Mouse (Mus musculus) megakaryocyte-erythroid progenitor cell, adult 5-6 weeks (primary cell): ENCODE results near the gene Gng8. TPM values are rescaled to one million over a fixed set of nuclear protein-coding genes. Genes with fewer than 3 reads are reported as not detected.
A peak's percentile ranks its signal among the peaks of the same experiment; 100 is the strongest.

Experiments
- ATAC-seq: replicated peaks from 2 replicates; pipeline ENCODE4 v1.8.0; 2016; ENCODE audit warnings: mild to moderate bottlenecking, inconsistent platforms; ENCODE audit not compliant: severe bottlenecking, poor library complexity, low FRiP score, low TSS enrichment
- total RNA-seq, 2 experiments: library from RNA; stranded (forward) in 1 of 2; stranded (reverse) in 1 of 2; fragments of 200-1000, 215-1000 nt in 1 of 2; fragments of >200 nt in 1 of 2; fragmentation: Nextera tagmentation in 1 of 2; gene quantifications; 2 replicates each; pipeline ENCODE4 v1.2.3; 2014 to 2017

Gene Gng8
- total RNA-seq, 2 experiments from 2014 or later = not detected

DNA sequence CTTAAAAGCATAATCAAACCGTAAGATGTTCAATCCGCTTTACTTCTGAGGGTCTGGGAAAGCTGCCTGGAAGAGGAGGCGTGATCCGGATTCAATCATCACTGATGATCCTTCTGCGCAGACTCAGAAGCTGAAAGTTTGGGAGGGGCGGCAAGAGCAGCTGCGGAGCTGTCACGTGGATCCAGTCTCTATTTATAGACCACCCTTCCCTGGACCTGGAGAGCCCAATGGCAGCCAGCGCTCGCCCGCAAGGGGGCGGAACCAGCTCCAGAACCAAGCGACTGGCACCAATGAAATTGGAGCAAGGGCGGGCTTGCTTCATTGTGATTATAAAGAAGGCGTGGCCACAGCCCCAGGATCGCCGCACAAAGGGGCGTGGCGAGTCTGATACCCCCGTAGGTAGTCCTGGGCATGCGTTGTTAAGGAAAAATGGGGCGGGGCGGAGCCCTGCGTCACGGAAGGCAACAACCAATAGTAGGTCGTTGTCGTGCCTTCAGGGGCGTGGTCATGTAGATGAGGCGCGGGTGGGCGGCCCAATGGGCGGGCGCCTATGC, 16.8 kb upstream of the Gng8 start:
- ATAC-seq = peak; percentile 92

DNA sequence AGATGAGACGGTGACA, 16.5 kb upstream of the Gng8 start, which contains the start of gene Dact3:
Gene Dact3 (plus strand): TSS at position 8 of the 16 bp plus-strand sequence.
- no peak for ATAC-seq

DNA sequence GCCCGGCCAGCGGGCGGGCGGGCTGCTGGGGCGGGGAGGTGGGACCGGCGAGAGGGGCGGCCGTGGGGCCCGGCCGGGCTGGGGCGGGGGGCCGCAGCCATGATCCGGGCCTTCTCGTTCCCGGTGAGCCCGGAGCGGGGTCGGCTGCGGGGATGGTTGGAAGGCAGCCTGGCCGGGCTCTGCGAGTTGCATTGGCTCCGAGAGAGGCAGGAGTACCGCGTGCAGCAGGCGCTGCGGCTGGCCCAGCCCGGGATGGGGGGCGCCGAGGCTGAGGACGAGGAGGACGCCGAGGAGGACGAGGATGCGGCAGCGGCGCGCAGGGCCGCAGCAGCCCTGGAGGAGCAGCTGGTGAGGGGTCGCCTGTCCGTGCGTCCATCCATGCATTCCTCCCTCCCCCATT, 16.3 kb upstream of the Gng8 start:
- no peak for ATAC-seq

DNA sequence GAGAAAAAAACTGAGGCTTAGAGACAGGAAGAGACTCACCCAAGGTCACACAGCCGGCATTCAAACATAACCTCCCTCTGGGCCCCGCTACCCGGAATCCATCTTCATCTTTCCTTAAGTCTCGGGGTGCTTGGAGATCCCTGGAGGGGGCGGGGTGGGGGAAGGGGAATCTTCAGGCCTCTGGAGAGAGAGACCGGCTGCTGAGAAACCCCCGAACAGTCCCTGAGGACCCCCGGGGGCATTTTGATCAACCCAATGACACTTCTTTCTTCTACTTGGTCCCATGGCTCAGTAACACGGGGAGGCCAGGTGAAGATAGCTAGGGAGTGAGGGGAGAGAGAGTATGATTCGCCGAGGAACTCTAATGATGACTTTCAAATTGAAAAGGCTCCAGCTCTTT, 15.6 kb upstream of the Gng8 start:
- ATAC-seq = no peak

DNA sequence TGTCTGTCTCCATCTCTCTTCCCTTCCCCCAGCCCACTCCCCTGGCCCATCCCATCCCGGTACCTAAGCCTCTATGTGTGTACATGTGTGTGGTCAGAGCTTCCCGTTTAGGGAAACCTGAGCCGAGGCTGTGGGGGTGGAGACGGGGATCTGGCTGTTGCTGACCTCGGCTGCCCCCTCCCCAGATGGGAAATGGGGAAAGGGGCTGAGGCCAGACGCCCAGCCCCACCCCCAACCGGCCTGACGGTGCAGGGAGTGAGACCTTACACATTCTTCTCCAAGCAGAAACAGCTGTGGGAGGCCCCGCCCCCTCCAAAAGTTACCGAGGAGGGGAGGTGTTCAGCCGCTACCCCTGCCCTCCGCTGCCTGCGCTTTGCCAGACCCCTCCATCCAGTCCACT, 15.0 kb upstream of the Gng8 start:
- no peak for ATAC-seq

DNA sequence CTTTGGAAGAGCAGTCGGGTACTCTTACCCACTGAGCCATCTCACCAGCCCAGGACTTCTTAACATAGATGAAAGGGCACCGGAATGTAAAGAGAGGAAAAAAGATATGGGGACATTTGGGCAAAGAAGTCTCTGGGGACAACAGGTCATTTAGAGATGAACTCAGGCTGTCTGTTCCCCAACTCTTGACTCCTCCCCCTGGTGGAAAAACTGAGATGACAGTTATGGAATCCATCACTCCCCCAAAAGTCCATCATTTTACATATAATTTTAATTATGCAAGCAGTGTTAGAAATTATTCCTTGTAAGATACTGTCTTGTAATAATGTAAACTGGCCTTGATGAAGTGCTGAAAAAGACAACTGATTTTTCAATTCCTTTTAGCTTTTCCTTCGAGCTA, 13.9 kb upstream of the Gng8 start:
- ATAC-seq = no peak

DNA sequence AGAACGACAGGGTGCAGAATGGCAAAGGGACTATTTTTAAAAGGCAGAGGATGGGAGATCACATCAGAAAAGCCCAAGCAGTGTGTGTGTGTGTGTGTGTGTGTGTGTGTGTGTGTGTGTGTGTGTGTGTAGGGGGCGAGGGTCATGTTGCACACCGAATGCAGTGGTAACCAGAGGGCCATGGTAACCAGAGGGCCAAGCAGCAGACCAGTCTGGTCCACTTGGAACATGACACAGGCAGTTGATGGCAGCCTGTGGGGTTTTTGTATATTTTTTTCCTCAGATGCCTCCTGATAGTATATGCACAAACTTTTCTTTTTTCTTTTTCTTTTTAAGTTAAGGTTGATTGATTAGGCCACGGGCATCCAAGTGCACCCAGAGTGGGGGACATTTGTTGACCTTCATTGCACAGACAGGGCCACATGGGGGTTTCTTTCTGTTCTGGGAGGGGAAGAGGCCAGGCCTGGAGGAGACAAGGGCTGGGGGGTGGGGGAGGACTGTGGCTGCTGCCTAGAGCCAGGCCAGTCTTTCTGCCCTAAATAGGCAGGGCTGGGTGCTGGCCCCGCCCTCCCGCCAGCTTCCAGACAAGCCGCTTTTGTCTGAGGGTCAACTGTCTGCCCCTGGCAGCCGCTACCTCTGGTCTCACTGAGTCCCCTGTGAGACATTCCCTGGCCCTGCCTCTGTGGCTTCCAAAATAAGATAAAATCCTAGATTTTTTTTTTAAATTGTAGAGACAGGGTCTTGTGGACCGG, 11.6 kb upstream of the Gng8 start:
- no peak for ATAC-seq

DNA sequence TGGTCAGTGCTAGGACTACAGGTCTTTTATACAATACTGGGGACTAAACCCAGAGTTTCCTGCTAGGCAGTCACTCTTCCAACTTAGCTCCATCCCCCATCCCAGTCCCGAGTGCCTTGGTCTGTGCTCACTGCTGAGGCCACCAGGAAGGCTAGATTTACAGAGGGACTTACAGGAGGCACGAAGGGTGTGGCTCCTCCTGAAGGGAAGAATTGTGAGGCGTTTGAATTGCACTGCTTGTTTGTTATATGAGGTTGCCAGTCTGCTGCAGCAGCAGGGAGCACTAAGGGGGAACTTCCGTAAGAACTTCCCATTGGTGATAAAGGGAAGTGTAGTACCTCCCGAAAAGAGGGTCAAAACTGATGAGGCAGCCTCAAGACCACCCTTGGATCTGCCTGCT, 11.0 kb upstream of the Gng8 start:
- no peak for ATAC-seq

DNA sequence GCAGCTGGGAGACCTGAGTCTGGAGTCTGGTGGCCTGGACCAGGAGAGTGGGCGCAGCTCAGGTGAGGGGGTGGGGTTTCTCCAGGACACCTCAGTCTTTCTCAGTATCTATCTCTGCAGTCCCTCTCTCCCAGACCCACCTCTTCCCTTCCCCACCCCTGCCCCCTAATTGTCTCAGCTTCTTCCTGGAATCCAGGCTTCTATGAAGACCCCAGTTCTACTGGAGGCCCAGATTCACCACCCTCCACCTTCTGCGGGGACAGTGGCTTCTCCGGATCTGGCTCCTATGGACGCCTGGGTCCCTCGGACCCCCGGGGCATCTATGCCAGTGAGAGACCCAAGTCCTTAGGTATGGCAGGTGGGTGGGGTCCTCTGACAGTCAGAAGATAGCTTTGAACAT, 8.4 kb upstream of the Gng8 start:
- no peak for ATAC-seq

DNA sequence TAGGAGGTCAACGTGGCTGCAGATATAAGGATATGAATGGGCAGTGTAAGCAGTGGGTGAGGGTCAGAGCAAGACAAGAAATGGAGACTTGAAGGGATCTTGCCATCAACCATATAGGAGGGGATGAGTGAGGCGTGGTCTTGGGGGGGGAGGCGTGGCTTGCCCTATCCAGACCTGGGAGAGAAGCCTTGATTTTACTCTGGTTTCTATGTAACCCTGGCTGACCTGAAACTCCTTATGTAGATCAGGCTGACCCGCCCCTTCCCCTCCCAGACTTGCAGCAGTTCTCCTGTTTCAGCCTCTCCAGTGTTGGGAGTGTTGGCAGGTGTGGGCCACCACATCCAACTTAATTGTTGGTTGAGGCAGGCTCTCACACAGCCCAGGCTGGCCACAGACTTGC, 7.3 kb upstream of the Gng8 start:
- ATAC-seq = no peak

DNA sequence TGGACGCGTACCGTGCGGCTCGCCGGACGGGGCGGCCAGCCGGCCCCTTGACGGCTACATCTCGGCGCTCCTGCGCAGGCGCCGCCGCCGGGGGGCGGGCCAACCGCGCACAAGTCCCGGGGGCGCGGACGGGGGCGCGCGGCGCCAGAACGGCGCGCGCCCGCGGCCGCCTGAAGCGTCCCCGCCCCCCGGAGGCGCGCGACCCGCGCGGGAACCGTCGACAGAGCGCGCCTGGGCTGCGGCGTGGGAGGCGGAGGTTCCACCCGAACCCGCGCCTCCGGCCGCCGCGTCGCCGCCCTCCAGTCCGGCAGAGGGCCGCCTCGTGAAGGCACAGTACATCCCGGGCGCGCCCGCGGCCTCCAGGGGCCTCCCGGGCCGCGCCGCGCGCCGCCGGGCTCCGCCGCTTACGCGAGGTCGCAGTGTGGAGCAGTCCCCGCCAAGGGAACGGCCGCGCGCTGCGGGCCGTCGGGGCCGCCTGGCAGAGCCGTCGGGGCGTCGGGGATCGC, 6.3 kb upstream of the Gng8 start:
- ATAC-seq = no peak

DNA sequence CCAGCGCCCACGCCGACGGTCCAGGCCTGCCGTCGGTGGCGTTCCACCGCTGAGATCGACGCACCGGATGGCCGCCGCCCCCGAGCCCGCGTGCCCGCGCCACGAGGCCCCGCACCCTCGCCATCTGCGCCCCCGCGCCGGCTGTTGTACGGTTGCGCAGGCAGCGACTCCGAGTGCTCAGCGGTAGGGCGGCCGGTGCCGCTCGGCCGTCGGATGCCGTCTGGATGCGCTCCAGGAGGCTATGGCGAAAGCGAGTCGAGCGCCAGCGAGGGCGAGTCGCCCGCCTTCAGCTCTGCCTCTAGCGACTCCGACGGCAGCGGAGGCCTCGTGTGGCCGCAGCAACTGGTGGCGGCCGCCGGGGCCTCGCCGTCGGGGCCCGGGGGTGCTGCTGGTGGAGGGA, 5.7 kb upstream of the Gng8 start:
- ATAC-seq = no peak

DNA sequence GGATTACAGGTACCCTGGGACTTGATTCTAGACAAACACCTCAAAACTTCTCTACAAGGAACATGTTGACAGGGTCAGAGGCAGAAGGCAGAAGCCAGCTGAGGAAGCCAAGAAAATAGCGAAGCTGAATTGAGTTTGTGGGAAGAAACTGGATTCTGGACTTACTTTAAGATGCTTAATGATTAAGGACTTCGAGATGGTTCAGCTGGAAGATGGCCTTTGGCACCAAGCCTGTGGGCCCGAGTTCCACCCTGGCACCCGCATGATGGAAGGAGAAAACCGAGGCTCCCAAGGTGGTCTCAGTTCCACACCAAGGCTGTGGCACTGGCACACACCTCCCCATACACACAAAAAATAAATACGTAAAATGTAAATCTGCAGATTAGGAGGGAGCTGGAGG, 1.1 kb upstream of the Gng8 start:
- no peak for ATAC-seq

DNA sequence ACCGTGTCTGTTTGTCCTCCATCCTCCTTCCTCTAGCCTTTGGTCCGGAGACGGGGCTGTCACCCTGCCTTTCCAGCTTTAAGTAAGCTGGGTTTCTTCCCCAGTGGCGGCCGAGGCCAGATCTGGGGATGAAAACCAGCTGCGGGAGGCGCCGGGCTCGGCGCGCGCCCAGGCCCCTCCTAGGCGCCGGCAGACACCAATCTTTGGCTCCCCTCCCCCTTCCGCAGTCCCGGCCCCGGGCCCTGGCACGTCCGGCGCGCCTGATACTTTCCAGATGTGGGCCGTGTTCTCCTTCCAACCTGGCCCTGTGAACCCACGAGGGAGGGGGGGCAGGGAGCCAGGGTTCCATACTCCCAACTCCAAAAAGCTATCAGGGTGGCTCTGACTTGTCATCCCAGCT, 642 bp upstream of the Gng8 start:
- no peak for ATAC-seq

DNA sequence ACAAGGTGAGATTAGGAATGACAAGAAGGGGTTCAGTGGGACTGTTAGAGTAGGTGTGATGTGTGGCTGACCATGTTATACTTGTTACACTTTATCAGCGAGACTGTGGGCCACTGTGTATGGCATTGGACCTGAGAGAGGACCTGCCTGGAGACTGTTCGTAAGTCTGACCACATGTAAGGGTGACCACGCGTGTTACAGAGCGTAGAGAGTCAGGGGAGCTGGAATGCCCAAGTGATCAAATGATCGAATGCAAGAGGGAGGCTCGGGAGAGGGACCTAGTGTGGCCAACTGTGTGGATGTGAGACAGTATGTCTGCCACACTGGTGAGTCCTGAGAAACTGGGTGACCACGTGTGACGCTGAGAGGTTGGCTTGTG, 755 bp downstream of the Gng8 start:
- ATAC-seq = no peak

DNA sequence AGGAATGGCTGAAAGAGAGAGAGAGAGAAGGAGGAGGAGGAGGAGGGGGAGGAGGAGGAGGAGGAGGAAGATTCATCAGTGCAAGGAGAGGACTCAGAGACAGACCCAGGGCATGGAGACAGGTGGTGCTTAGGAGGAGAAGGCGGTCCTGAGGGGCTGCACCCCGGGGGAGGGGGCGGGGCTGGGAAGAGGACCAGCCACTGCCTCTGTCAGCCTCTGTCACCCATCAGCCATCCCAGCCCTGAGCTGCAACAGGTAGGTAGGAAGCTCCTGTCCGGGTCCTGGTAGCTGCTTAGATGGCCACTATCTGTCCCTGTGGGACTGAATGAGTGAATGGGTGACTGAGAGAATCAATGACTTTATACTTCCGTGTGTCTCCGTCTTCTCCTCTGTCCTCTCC, 2.0 kb downstream of the Gng8 start:
- ATAC-seq = no peak

DNA sequence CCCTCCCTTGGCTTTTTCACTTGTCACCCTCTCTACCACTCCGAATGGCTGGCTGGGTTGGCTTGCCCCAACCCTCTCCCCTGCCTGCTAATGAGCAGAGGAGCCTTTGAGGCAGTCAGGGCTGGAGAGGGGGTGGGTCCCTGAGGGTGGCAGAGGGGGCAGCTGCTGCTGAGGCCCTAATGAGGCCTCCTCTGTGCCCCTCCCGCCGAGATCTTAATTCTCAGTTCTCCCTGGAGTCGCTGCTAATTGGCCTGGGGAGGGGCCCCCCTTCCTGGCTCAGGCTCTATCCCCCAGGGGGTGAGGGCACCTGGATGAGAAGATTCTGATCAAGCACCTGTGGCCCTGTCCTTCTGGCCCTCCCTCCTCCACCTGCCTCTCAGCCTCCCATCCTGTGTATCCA, 2.7 kb downstream of the Gng8 start:
- ATAC-seq = no peak

DNA sequence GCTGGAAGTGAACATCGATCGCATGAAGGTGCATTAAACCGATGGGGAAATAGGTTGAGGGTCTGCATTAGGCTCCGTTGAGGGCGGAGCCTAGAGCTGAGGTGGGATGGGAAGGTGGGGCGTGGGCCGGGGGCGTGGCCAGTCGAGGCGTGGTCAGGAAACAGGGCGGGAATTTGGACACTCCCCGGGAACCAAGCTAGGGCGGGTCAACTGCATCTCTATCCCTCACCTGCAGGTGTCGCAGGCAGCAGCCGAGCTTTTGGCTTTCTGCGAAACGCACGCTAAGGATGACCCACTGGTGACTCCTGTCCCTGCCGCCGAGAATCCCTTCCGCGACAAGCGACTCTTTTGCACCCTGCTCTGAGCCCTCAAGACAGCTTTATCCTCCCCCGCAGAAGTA, 3.4 kb downstream of the Gng8 start:
- ATAC-seq = peak; percentile 55

DNA sequence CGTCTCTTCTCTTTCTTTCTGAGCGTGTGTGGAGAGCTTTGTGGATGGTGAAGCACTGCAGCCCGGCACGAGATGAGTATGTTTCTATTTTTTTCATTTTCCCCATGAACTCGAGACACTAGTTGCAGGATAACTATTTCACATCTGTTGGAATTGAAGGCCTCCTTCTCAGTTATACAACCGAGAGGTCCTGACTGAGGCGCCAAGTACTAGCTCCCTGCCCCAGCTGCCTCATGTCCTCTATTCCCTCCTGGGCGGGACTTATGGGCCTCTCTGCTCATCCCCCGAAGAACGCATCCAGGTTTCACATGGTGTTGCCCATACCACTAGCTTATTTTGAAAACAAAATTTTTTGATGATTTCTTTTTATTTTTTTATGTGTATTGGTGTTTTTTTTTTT, 3.9 kb downstream of the Gng8 start:
- ATAC-seq = no peak

DNA sequence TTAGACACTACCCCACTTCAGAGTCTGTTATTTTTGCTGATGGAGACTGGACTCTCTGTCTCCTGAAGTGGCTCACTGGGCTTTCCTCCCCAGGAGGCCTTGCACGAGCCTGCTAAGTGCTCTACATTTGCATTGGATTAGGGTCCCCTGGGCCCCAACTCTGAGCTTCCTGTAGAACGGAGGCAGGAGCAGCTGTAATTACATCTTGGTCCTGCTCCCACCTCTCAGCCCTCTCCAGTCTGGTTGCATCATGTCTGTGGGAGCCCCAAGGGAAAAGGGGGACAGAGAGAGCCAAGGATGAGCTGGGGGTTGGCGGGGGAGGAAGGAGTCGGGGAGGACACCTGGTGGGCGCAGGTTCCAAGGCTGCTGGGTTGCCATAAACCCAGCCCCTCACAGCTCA, 8.9 kb downstream of the Gng8 start:
- no peak for ATAC-seq

DNA sequence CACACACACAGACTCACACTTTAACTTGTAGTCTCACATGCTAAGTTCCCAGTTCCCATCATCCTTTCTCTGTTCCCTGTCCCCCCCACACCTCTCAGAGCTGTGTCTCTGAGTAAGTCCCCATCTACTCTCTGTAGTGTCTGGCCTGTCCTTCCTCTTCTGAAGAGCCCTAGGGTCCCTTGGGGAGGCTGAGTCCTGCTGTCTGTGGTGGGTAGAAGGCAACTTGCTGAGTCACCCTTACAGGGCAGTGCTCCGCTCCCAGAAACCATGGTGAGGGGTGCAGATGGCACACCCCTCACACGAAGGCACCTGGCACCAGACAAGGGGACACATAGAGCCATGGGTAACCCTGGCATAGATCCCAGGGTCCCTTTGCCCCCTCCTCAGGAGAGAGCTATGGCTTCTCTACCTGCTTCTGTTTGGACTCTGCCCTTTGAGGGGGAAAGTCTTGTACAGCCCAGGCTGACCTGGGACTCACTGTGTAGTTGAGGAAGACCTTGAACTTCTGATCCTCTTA, 11.9 kb downstream of the Gng8 start:
- ATAC-seq = no peak

DNA sequence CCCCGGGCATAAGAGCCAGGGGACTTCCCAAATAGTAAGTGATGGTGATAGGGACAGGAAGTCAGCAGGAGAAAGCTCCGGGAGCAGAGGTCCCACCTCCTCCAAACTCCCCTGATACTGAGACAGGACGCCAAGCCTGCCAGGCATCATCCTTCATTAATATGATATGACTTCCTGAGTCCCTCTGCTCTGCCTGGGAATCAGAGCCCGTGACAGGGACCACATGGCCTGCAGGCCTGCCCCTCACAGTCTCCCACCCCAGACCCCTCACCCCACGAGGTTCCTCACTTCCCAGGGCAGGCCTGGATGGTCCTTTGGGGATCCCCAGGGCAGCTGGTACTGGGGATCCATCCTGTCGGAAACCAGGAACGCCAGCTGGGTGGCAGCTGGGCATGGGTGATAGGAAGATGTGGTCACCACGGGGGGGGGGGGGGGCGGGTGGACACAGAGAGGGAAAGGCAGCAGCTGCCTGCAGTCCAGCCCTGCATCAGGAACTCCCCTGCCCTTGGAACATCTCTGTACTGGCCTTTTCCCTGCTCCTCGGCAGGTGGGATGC, 12.6 kb downstream of the Gng8 start:
- no peak for ATAC-seq
